9 mouse cellular contexts compared by ENCODE assay signal in genomic region chr4:78606461-78606830, GRCm38 (mm10).
A peak's percentile ranks its signal among the peaks of the same experiment; 100 is the strongest.
DNase-seq lines count a peak whose midpoint lies in the region; ATAC-seq lines count a peak whose summit lies in the region.
"Had no signal": no experiment of that assay in that cellular context is flagged by ENCODE, and none has a peak within 500 bp of the region (broad histone marks: within the 10 kb centered on the region; RNA-seq: fewer than 3 reads in every experiment).

No protein-coding gene starts in this region.

- H3K4me3 ChIP-seq in kidney, embryonic 14.5 days (ENCODE audit: low read length), result peak overlapping the region; percentile 33; the same call in 1 of the 2 replicates
- peak overlapping the region; percentile 34 for H3K4me3 ChIP-seq in hindbrain, embryonic 16.5 days (ENCODE audit: low read length)
- H3K4me3 ChIP-seq in liver, embryonic 13.5 days (replicated peaks), result peak overlapping the region; percentile 23

- no peaks in the 10 kb centered on the region for H3K27me3 ChIP-seq in kidney, embryonic 14.5 days (ENCODE audit: control insufficient read depth, insufficient read depth, low read length)
- H3K27me3 ChIP-seq in hindbrain, embryonic 16.5 days (replicated peaks; ENCODE audit: control insufficient read depth, insufficient read depth, low read length), result no peaks in the 10 kb centered on the region
- no peaks in the 10 kb centered on the region for H3K27me3 ChIP-seq in liver, embryonic 13.5 days

- intact Hi-C loops in gastrocnemius, postnatal 36 days (cut with DNase I), result no loop called here

- H3K9me3 ChIP-seq in kidney, embryonic 14.5 days (ENCODE audit: control insufficient read depth, low read length), result no peaks in the 10 kb centered on the region
- H3K9me3 ChIP-seq in hindbrain, embryonic 16.5 days (ENCODE audit: control insufficient read depth, low read length), result no peaks in the 10 kb centered on the region
- H3K9me3 ChIP-seq in liver, embryonic 13.5 days (replicated peaks), result no peaks in the 10 kb centered on the region

- no peak overlapping the region for H3K27ac ChIP-seq in kidney, embryonic 14.5 days (ENCODE audit: low read depth, low read length)
- 0 out of 2 replicates have a peak overlapping the region, but pooled peaks have one; percentile 2 for H3K27ac ChIP-seq in hindbrain, embryonic 16.5 days (ENCODE audit: low read depth, low read length)
- H3K27ac ChIP-seq in liver, embryonic 13.5 days, result no peak overlapping the region

- H3K9ac ChIP-seq in kidney, embryonic 14.5 days (ENCODE audit: low read depth, low read length), result no peak overlapping the region
- peak overlapping the region; percentile 49 for H3K9ac ChIP-seq in hindbrain, embryonic 16.5 days (ENCODE audit: low read depth, low read length)
- no peak overlapping the region for H3K9ac ChIP-seq in liver, embryonic 13.5 days

- no peak for DNase-seq in kidney, adult 8-10 months
- peak; percentile 20 for DNase-seq in embryo, embryonic 9.5 days (ENCODE audit: extremely low spot score)
- no peak for DNase-seq in liver, embryonic 13.5 days
- peak; percentile 3 for DNase-seq in telencephalon, adult 2 months (ENCODE audit: low read depth, low spot score)
- no peak for DNase-seq in gastrocnemius, postnatal 36 days
- DNase-seq in thymus, adult 18-20 months, result no peak

- H3K4me1 ChIP-seq in kidney, embryonic 14.5 days (ENCODE audit: control insufficient read depth, insufficient read depth, low read length), result no peaks in the 10 kb centered on the region
- no peaks in the 10 kb centered on the region; the same call in 1 of the 2 replicates for H3K4me1 ChIP-seq in hindbrain, embryonic 16.5 days (ENCODE audit: control insufficient read depth, insufficient read depth, low read depth, low read length)
- no peaks in the 10 kb centered on the region for H3K4me1 ChIP-seq in liver, embryonic 13.5 days (replicated peaks)

- H3K4me2 ChIP-seq in kidney, embryonic 14.5 days (replicated peaks; ENCODE audit: low read depth, low read length), result peak overlapping the region; percentile 51
- H3K4me2 ChIP-seq in hindbrain, embryonic 16.5 days (ENCODE audit: low read length), result peak overlapping the region; percentile 56
- 0 out of 2 replicates have a peak overlapping the region, but pooled peaks have one; percentile 26 for H3K4me2 ChIP-seq in liver, embryonic 13.5 days

- H3K36me3 ChIP-seq in kidney, embryonic 14.5 days (ENCODE audit: control insufficient read depth, insufficient read depth, low read length), result no peaks in the 10 kb centered on the region
- no peaks in the 10 kb centered on the region for H3K36me3 ChIP-seq in hindbrain, embryonic 16.5 days (ENCODE audit: control insufficient read depth, insufficient read depth, low read length)
- H3K36me3 ChIP-seq in liver, embryonic 13.5 days, result no peaks in the 10 kb centered on the region
- H3K36me3 ChIP-seq: G1E had no signal

- 14% methylated on average over 18 of the region's 18 CpGs for WGBS in kidney, embryonic 14.5 days
- 16% methylated on average over 18 of the region's 18 CpGs for WGBS in hindbrain, embryonic 16.5 days
- 21% methylated on average over 18 of the region's 18 CpGs for WGBS in liver, embryonic 13.5 days (ENCODE audit: insufficient replicate concordance)

- peak; percentile 91 for ATAC-seq in kidney, embryonic 14.5 days (ENCODE audit: low FRiP score, low TSS enrichment)
- ATAC-seq in hindbrain, embryonic 16.5 days, result peak; percentile 94
- ATAC-seq in liver, embryonic 13.5 days (ENCODE audit: low read depth), result no peak

Comparison
In these comparisons a context has a peak if more than half of its experiments do, and no peak if none do; other contexts are left out.
1. DNase-seq: peak in embryo, embryonic 9.5 days (single experiment) and telencephalon, adult 2 months (single experiment); none in kidney, adult 8-10 months (0 of 2), liver, embryonic 13.5 days (single experiment), gastrocnemius, postnatal 36 days (0 of 2) and thymus, adult 18-20 months (0 of 2).
2. Peak in every context shown above with its lines, with median percentiles within 50 percentile points of each other: H3K4me2 ChIP-seq and H3K4me3 ChIP-seq.